Mouse (Mus musculus) heart, adult 11 months (tissue): Measurements from ENCODE around the gene Tada2a.

Source experiments
- DNase-seq: peaks from one replicate; pipeline ENCODE4 v3.0.0; 2022

Gene Tada2a

GRCm38 (mm10) chr11:84113623-84114022, 15.8 kb downstream of the Tada2a start:
- DNase-seq: peak; percentile 87

DNA sequence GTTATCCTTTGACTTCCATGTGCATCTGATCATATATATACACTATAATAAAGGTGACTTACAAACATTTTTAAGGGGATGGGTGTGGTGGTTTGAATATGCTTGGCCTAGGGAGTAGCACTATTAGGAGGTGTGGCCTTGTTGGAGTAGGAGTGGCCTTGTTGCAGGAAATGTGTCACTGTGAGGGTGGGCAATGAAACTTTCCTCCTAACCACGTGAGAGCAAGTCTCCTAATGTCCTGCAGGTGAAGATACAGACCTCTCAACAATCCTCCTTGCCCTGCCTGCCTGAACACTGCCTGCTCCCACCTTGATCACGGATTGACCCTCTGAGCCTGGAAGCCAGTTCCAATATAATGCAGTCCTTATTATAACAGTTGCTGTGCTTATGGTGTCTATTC, 22.3 kb downstream of the Tada2a start:
- peak; percentile 64 for DNase-seq

DNA sequence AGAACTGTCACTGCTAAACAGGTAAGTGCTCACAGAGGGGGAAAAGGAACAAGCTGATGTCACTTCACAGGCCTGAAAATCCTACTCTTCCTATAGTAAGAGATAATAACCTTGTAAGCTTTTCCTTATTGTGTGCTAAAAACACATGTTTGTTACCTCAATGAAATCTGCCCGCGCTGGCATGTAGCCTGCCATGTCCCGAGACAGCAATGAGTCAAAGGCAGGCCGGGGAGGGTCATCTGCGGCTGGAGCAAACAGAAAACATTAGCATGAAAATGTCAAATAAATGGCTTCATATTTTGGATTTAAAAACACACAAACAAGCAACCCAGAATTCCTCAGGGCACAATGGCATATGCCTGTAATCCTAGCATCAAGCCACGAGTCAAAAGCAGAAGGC, 25.4 kb downstream of the Tada2a start:
- DNase-seq: no peak

- no peak for DNase-seq
Measured at GRCm38 (mm10) chr11:84101182-84101581, 28.2 kb downstream of the Tada2a start.

- no peak for DNase-seq
Measured at GRCm38 (mm10) chr11:84097251-84097998, 32.0 kb downstream of the Tada2a start.

GRCm38 (mm10) chr11:84095084-84095483, 34.3 kb downstream of the Tada2a start:
- no peak for DNase-seq

DNA sequence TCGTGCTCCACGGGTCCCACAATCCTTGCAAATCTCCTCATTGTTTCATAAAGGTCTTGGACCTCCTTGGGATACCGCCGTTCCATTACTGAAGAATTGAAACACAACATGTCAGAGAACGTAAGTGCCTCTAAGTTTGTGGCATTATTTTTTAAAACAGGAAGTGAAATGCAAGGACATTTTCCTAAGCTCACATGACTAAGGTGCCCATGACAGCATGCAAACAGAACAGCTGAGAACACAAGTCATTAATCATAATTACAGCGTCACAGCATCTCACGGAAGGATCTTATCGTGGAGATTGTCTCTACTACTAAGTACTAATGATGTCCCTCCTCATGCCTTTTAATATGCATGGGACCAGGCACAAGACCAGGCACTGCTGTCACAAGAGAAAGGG, 38.8 kb downstream of the Tada2a start:
- DNase-seq: no peak

DNA sequence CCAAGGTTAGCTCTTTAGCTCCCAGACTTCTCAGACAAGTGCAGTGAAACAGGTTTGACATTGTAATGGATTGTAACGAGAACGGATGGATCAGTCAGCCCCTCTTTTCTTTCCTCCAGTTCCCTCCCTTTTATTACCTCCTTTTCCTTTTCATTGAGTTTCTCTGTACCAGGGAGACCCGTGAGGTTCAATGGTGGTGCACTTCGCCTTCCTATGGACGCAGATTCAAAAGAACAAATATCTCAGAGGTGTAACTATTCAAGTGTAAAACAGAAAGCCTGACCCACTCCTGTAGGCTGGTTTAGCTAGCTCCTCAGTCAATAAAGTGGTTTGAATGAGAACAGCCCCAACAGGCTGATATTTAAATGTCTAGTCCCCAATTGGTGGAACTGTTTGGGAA, 47.5 kb downstream of the Tada2a start:
- DNase-seq: no peak

- DNase-seq: no peak
Measured at GRCm38 (mm10) chr11:84080327-84080726, 49.1 kb downstream of the Tada2a start.

DNA sequence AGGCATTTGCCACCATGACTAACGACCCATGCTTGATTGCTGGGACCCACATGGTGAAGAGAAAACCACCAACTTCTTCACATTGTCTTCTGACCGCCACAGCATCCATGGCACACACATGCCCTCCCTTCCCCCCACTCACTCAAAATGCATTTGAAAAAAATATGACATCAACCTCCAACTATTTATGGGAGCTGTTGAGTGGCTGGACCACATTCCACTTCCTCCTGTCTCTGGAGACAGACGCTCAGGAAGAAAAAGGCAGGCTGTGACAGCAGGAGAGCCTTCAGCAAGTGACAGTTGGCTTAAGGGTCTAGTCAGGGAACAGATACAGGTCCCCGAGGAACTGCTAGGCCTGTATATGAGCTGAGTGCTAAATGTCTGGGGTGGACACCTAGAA, 49.5 kb downstream of the Tada2a start:
- no peak for DNase-seq

DNA sequence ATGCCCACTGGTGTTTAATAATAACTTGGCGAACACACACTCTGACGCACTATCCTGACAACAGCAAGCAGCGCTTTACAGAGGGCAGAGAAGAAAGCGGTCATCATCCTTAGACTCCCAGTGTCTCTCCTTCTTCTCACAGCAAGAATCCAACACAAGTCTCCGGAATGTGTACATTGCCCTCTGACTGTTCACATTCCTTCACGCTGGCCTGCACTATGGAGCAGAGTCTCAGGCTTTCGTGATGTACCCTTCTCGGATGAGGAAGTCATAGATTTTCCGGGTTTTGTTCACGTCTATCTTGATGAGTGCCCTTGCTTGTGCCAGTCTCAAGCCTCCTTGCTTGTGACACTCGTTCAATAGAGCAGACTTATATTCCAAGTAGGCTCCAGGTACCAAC, 50.0 kb downstream of the Tada2a start:
- DNase-seq: no peak

DNA sequence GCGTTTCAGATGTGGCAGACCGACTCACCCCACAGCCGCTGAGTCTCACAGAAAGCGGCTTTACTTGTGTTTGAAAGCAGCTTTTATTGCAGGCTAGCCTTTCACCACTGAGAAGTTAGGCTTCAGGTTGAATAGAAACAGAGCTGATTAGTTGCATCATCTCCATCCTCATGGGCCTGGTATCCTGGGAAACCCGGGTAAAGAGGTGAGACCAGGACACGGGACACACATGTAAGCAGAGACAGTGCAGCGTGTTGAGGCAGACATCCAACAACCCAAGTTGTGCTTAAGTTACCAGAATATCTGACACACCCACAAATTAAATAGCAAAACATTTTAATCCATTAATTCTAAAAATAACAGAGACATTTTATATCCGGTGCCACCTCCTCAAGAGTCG, 50.8 kb downstream of the Tada2a start:
- peak; percentile 83 for DNase-seq

DNA sequence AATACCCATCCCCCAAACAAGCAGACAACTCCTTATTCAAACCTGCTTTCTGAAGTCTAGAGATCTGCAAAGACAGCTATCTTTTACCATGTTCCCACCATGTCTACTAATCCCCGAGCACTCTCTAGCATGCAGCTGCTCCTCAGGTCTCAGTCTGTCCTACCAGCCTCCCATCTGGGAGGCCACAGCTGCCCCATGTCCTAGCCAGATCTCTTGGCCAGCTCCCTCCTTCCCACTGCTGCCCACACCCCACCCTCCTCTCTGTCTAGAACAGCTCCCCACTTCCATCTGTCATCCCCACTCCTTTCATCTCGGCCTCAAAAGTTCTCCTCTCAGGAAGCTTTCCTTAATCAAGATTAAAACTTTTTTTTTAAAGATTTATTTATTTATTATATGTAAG, 52.4 kb downstream of the Tada2a start:
- DNase-seq: no peak

GRCm38 (mm10) chr11:84073816-84074764, 55.3 kb downstream of the Tada2a start:
- DNase-seq: no peak

- DNase-seq: peak; percentile 96
Measured at GRCm38 (mm10) chr11:84072904-84073651, 56.3 kb downstream of the Tada2a start.

DNA sequence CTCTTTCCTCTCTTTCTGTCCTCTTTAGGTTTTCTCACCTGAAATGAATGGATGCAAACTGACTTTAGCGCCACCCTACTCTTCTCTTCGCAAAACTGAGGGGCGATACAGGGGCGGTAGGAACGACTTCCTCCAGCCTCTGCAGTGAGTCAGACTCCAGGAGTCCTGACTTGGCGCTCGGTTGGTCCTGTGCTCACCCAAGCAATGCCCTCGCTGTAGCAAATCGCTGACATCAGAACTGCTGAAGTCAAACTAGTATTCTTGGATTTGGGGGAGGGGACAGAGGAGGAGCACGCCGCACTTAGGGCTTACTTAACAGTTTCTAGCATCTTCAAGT, 60.4 kb downstream of the Tada2a start, which contains the start of gene Dusp14:
Dusp14 (minus strand) TSS at position 228 of the 337 bp plus-strand sequence.
- no peak for DNase-seq

GRCm38 (mm10) chr11:84068191-84069033, 61.0 kb downstream of the Tada2a start:
- DNase-seq: peak; percentile 97

GRCm38 (mm10) chr11:84067720-84068190, 61.6 kb downstream of the Tada2a start:
- DNase-seq: no peak

- DNase-seq: peak; percentile 94
Measured at GRCm38 (mm10) chr11:84066927-84067645, 62.3 kb downstream of the Tada2a start.

- peak; percentile 86 for DNase-seq
Measured at GRCm38 (mm10) chr11:84066071-84066481, 63.3 kb downstream of the Tada2a start.

DNA sequence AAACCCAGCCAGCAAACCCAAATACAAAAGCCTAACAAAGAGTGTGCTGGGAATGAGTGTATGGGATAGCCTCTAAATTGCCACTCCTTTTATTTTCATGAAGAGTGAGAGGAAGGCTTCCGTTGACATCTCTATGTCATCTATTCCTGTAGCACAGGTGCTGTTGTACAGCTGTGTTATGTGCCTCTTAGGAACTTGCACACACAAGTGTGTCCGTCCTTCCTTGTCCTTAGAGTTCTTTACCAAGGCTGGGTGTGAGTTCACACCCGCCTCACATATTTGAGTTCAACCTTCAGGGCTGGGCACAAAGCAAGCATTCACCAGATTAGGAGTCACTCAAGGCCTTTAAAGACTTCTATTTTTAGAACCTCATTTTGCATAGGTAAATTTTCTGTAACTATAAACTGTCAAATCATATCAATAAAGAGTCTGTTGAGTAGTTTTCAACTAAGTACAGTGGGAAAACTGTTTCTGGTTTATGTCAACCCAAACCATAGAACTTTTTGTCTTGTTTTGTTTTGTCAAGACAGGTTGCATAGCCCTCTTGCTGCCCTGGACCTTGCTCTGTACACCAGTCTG, 65.7 kb downstream of the Tada2a start:
- peak; percentile 84 for DNase-seq
